Mouse (Mus musculus): ENCODE data around the gene Tnrc6b. TPM values are rescaled to one million over a fixed set of nuclear protein-coding genes. Genes with fewer than 3 reads are reported as not detected.
"Not testable (repeated sequence)": the region's sequence is repeated elsewhere in the genome, so short reads cannot be mapped to it uniquely, and the experiment has no call there.

Gene Tnrc6b
- total RNA-seq, 2 experiments from 2014 or later, result 55.4 to 56.4 TPM

GRCm38 (mm10) chr15:80896741-80897140 lies 185.6 kb downstream of the Tnrc6b start:
- no peak for DNase-seq
- intact Hi-C loops (cut with DNase I), result no loop called here

GRCm38 (mm10) chr15:80897911-80898310 lies 186.8 kb downstream of the Tnrc6b start:
- no peak for DNase-seq
- intact Hi-C loops (cut with DNase I), result no loop called here

GRCm38 (mm10) chr15:80899806-80900205 lies 188.7 kb downstream of the Tnrc6b start:
- no peak for DNase-seq
- intact Hi-C loops (cut with DNase I), result no loop called here

GRCm38 (mm10) chr15:80901806-80902513 lies 190.8 kb downstream of the Tnrc6b start:
- intact Hi-C loops (cut with DNase I), result no loop called here
- DNase-seq, result no peak

- intact Hi-C loops (cut with DNase I); DNase-seq: not testable (repeated sequence)
Measured at GRCm38 (mm10) chr15:80904776-80905175, 193.7 kb downstream of the Tnrc6b start.

GRCm38 (mm10) chr15:80910183-80910582 lies 199.1 kb downstream of the Tnrc6b start:
- intact Hi-C loops (cut with DNase I), result no loop called here
- no peak for DNase-seq

GRCm38 (mm10) chr15:80910790-80911531 lies 199.8 kb downstream of the Tnrc6b start:
- DNase-seq, result no peak
- intact Hi-C loops (cut with DNase I), result no loop called here

GRCm38 (mm10) chr15:80912175-80912574 lies 201.1 kb downstream of the Tnrc6b start:
- intact Hi-C loops (cut with DNase I), result no loop called here
- DNase-seq, result no peak

- DNase-seq, result no peak
- intact Hi-C loops (cut with DNase I), result no loop called here
Measured at GRCm38 (mm10) chr15:80913803-80914202, 202.7 kb downstream of the Tnrc6b start.

- intact Hi-C loops (cut with DNase I), result no loop called here
- peak in 1 of 2 experiments; percentile 50 for DNase-seq
Measured at GRCm38 (mm10) chr15:80915850-80916249, 204.7 kb downstream of the Tnrc6b start.

GRCm38 (mm10) chr15:80916621-80917020 lies 205.5 kb downstream of the Tnrc6b start:
- no peak for DNase-seq
- intact Hi-C loops (cut with DNase I), result no loop called here

- intact Hi-C loops (cut with DNase I), result no loop called here
Measured at GRCm38 (mm10) chr15:80920346-80920745, 209.2 kb downstream of the Tnrc6b start.

GRCm38 (mm10) chr15:80921781-80922180 lies 210.7 kb downstream of the Tnrc6b start:
- intact Hi-C loops (cut with DNase I), result no loop called here

More at GRCm38 (mm10) chr15:80920346-80920745, 209.2 kb downstream of the Tnrc6b start:
- DNase-seq, result no peak

GRCm38 (mm10) chr15:80924211-80924610 lies 213.1 kb downstream of the Tnrc6b start:
- intact Hi-C loops (cut with DNase I), result no loop called here

More at GRCm38 (mm10) chr15:80921781-80922180, 210.7 kb downstream of the Tnrc6b start:
- no peak for DNase-seq

GRCm38 (mm10) chr15:80928811-80929355 lies 217.8 kb downstream of the Tnrc6b start:
- intact Hi-C loops (cut with DNase I), result no loop called here
- DNase-seq, result no peak

More at GRCm38 (mm10) chr15:80924211-80924610, 213.1 kb downstream of the Tnrc6b start:
- DNase-seq, result no peak

- no peak for DNase-seq
- intact Hi-C loops (cut with DNase I), result no loop called here
Measured at GRCm38 (mm10) chr15:80930048-80930571, 219.0 kb downstream of the Tnrc6b start.

- intact Hi-C loops (cut with DNase I); DNase-seq: not testable (repeated sequence)
Measured at GRCm38 (mm10) chr15:80930676-80931320, 219.7 kb downstream of the Tnrc6b start.

GRCm38 (mm10) chr15:80931345-80931960 lies 220.3 kb downstream of the Tnrc6b start:
- intact Hi-C loops (cut with DNase I), result no loop called here
- no peak for DNase-seq

GRCm38 (mm10) chr15:80934841-80935240 lies 223.7 kb downstream of the Tnrc6b start:
- intact Hi-C loops (cut with DNase I), result no loop called here
- no peak for DNase-seq

GRCm38 (mm10) chr15:80936686-80937085 lies 225.6 kb downstream of the Tnrc6b start:
- DNase-seq, result peak; percentile 15 to 25
- intact Hi-C loops (cut with DNase I), result no loop called here

Measured in heart, postnatal 14 days (tissue).